Comparison of ENCODE assay signal across 9 mouse cellular contexts in the genomic region with DNA sequence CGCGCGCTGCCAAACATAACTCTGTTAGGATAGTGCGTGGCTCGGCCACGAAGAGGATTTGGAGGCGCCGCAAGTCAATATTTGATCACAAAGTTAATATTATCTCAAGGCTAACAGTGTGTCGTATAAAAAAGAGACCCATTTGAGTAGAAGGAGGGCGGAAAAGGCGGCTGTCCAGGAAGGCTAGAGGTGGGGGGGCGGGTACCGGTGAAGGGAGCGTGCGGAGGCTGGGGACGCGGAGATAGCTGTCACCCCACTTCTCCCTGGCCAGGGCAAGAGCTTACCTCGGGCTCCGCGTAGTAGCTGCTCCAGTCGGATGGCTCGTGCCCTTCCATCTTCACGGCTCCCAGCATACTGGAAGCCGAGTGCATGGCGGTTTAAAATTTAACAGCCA. TPM values are rescaled to one million over a fixed set of nuclear protein-coding genes. Genes with fewer than 3 reads are reported as not detected.
DNase-seq lines count a peak whose midpoint lies in the region; ATAC-seq and TF ChIP-seq lines count a peak whose summit lies in the region.
"Had no signal": no experiment of that assay in that cellular context is flagged by ENCODE, and none has a peak within 500 bp of the region (broad histone marks: within the 10 kb centered on the region; RNA-seq: fewer than 3 reads in every experiment).

No protein-coding gene starts in this region.

- peak overlapping the region; percentile 79 for H3K4me2 ChIP-seq in intestine, postnatal 0 days (replicated peaks; ENCODE audit: low read depth)
- H3K4me2 ChIP-seq in midbrain, embryonic 11.5 days: peak overlapping the region; percentile 32; the same call in 1 of the 2 replicates

- peak; percentile 6; the same call in 1 of the 2 replicates for ATAC-seq in common myeloid progenitor, adult 5-6 weeks (replicated peaks; ENCODE audit: low read depth, poor library complexity, severe bottlenecking)
- no peak for ATAC-seq in intestine, postnatal 0 days
- peak; percentile 22; the same call in 1 of the 2 replicates for ATAC-seq in midbrain, embryonic 11.5 days (ENCODE audit: low FRiP score)

- no peak for TF ChIP-seq CTCF in intestine, postnatal 0 days (IDR thresholded peaks at IDR 0.05; ENCODE audit: low read depth)

- H3K4me3 ChIP-seq in intestine, postnatal 0 days (ENCODE audit: low read depth, low read length): peak overlapping the region; percentile 45
- H3K4me3 ChIP-seq in midbrain, embryonic 11.5 days (ENCODE audit: low read depth, low read length): peak overlapping the region; percentile 32
- H3K4me3 ChIP-seq: left cerebral cortex, adult 2 months had no signal

- 0% methylated on average over 25 of the region's 25 CpGs for WGBS in intestine, postnatal 0 days
- WGBS in midbrain, embryonic 11.5 days: under 1% methylated on average over 25 of the region's 25 CpGs

- peak; percentile 39 for DNase-seq in embryo, embryonic 10.5 days (ENCODE audit: low spot score)
- DNase-seq in embryo, embryonic 9.5 days (ENCODE audit: extremely low spot score): no peak
- peak; percentile 96 for DNase-seq in midbrain, embryonic 11.5 days (ENCODE audit: low spot score, missing footprints)
- DNase-seq in gastrocnemius, postnatal 36 days: no peak
- DNase-seq in adipocyte (ENCODE audit: low spot score): no peak
- no peak for DNase-seq in B cell, adult 2 months

- H3K27ac ChIP-seq in intestine, postnatal 0 days (ENCODE audit: low read depth, low read length): no peak overlapping the region
- H3K27ac ChIP-seq in midbrain, embryonic 11.5 days (ENCODE audit: low read depth, low read length): peak overlapping the region; percentile 50; the same call in 1 of the 2 replicates
- H3K27ac ChIP-seq: left cerebral cortex, adult 2 months had no signal

- intact Hi-C loops in gastrocnemius, postnatal 36 days (cut with DNase I): loop anchor here (10.0 kb wide), 1 partner anchor 241 kb away; no protein-coding TSS in a partner anchor

- no peak overlapping the region for H3K9ac ChIP-seq in intestine, postnatal 0 days (ENCODE audit: low read depth, low read length)
- peak overlapping the region; percentile 66 for H3K9ac ChIP-seq in midbrain, embryonic 11.5 days (ENCODE audit: low read length)

- H3K4me1 ChIP-seq in intestine, postnatal 0 days (replicated peaks; ENCODE audit: control insufficient read depth, insufficient read depth, low read length): no peaks in the 10 kb centered on the region
- peaks cover 7% of the 10 kb centered on the region for H3K4me1 ChIP-seq in midbrain, embryonic 11.5 days (ENCODE audit: control insufficient read depth, insufficient read depth, low read length)

- peaks cover 92% of the 10 kb centered on the region for H3K27me3 ChIP-seq in intestine, postnatal 0 days (replicated peaks; ENCODE audit: control insufficient read depth, insufficient read depth, low read length)
- peaks cover 96% of the 10 kb centered on the region for H3K27me3 ChIP-seq in midbrain, embryonic 11.5 days (ENCODE audit: control insufficient read depth, insufficient read depth, low read length)

- no peaks in the 10 kb centered on the region for H3K36me3 ChIP-seq in intestine, postnatal 0 days (ENCODE audit: control insufficient read depth, insufficient read depth)
- no peaks in the 10 kb centered on the region for H3K36me3 ChIP-seq in midbrain, embryonic 11.5 days (ENCODE audit: control insufficient read depth, insufficient read depth, low read length)

- no peaks in the 10 kb centered on the region for H3K9me3 ChIP-seq in intestine, postnatal 0 days (ENCODE audit: control insufficient read depth)
- no peaks in the 10 kb centered on the region for H3K9me3 ChIP-seq in midbrain, embryonic 11.5 days (ENCODE audit: control insufficient read depth, low read length)

RNA-seq across cellular contexts. Expression of gene Foxa2, which starts 1.2 kb away (rescaled TPM):
- not detected in 2 replicates for total RNA-seq in common myeloid progenitor, adult 5-6 weeks (2017)
- 0.94 and 1.5 TPM in 2 replicates for polyA plus RNA-seq in intestine, postnatal 0 days (2015; fragmentation: Nextera tagmentation; extraction: Ambion mirVana)
- polyA plus RNA-seq in midbrain, embryonic 11.5 days (2014; fragmentation: Nextera tagmentation; extraction: Ambion mirVana): 15.1 and 17.9 TPM in 2 replicates
- total RNA-seq in gastrocnemius, postnatal 36 days (2021): not detected
- total RNA-seq: left cerebral cortex, adult 2 months had no signal

Comparison
In these comparisons a context has a peak if more than half of its experiments do, and no peak if none do; other contexts are left out.
1. DNase-seq: peak in embryo, embryonic 10.5 days (single experiment) and midbrain, embryonic 11.5 days (single experiment); none in embryo, embryonic 9.5 days (single experiment), gastrocnemius, postnatal 36 days (0 of 2), adipocyte (single experiment) and B cell, adult 2 months (0 of 2).